Mouse (Mus musculus): ENCODE measurements around the gene Mgst3. TPM values are rescaled to one million over a fixed set of nuclear protein-coding genes. Genes with fewer than 3 reads are reported as not detected.

The Mgst3 gene
- polyA plus RNA-seq, 1 experiment from 2014 or later: 44.2 TPM

DNA sequence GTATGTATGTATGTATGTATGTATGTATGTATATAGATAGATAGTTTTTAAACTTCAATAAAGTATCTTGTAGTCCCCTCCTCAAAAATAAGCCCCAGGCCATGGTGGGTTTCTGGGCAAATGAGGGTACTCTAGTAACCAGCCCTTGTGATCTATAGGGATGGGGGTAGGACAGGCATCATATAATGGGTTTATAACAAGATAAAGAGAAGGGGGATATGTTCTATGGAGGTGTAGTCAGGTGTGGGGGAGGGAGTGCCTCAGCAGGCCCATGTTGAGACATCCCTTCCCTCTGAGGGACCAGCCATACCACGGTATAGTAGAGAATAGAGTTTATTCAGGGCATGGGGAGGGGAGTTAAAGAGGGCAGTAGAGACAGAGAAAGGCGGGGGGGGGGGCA is 7.2 kb downstream of the Mgst3 start:
- Histone ChIP-seq H3K36me3 (no peaks in the 10 kb centered on the region), H3K9ac (no peak overlapping the region), H3K4me2 (no peak overlapping the region), H3K4me1 (no peaks in the 10 kb centered on the region), H3K27me3 (no peaks in the 10 kb centered on the region), H3K27ac (no peak overlapping the region), H3K4me3 (no peak overlapping the region), H3K9me3 (no peaks in the 10 kb centered on the region)
- no peak for ATAC-seq (ENCODE audit: borderline replicate concordance, extremely low read depth, low FRiP score, low TSS enrichment)
- 17% methylated on average over 2 of the region's 2 CpGs for WGBS

GRCm38 (mm10) chr1:167385636-167386035 is 8.0 kb downstream of the Mgst3 start:
- H3K4me1 ChIP-seq: no peaks in the 10 kb centered on the region
- H3K4me2 ChIP-seq: no peak overlapping the region
- WGBS: 67% methylated on average over 5 of the region's 5 CpGs
- H3K27ac ChIP-seq: no peak overlapping the region
- no peak overlapping the region for H3K9ac ChIP-seq
- no peak overlapping the region for H3K4me3 ChIP-seq
- ATAC-seq (ENCODE audit: borderline replicate concordance, extremely low read depth, low FRiP score, low TSS enrichment): no peak
- H3K27me3 ChIP-seq: no peaks in the 10 kb centered on the region
- no peaks in the 10 kb centered on the region for H3K36me3 ChIP-seq
- H3K9me3 ChIP-seq: no peaks in the 10 kb centered on the region

DNA sequence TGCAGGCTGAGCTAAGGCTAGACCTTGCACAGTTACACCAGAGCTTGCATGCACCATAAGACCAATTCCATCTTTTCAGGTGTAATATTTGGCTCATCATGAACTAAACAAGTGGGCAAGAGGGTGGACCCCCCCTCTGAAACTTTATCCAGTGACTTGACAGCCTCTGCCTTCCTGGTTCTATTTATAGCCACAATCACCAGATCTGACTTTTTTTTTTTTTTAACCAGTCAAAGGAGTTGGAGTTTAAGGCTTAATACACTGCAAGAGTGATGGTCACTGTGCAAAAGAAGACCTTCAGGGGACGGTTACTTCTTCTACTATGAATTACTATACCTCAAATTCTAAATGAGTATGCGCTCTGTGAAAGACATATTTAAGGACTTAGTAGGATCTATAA is 8.4 kb downstream of the Mgst3 start:
- no peak overlapping the region for H3K27ac ChIP-seq
- no peaks in the 10 kb centered on the region for H3K9me3 ChIP-seq
- H3K4me3 ChIP-seq: no peak overlapping the region
- H3K4me2 ChIP-seq: no peak overlapping the region
- ATAC-seq (ENCODE audit: borderline replicate concordance, extremely low read depth, low FRiP score, low TSS enrichment): no peak
- H3K27me3 ChIP-seq: no peaks in the 10 kb centered on the region
- 89% methylated on average over 2 of the region's 2 CpGs for WGBS
- no peak overlapping the region for H3K9ac ChIP-seq
- H3K4me1 ChIP-seq: no peaks in the 10 kb centered on the region
- no peaks in the 10 kb centered on the region for H3K36me3 ChIP-seq

DNA sequence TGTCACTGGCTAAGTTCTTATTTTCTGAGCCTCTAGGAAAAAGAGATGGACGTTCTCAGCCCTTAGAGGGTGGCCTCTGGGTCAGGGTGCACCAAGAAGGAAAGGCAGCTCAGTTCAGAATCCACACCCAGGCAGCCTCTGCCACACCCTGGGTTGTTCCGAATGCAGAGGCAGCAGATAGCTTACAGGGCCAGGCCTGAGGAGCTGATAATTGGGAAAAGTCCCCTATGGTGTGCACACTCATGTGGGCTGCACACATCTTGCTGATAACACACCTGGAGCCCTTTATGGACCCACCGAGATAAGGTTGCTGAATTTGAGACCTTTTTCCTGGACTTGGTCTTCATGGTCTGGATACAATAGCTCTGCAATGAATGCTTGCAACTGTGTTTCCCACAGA is 9.5 kb downstream of the Mgst3 start:
- Histone ChIP-seq H3K4me1 (no peaks in the 10 kb centered on the region), H3K27me3 (no peaks in the 10 kb centered on the region), H3K9me3 (no peaks in the 10 kb centered on the region), H3K9ac (no peak overlapping the region), H3K4me2 (no peak overlapping the region), H3K27ac (no peak overlapping the region), H3K36me3 (no peaks in the 10 kb centered on the region), H3K4me3 (no peak overlapping the region)
- no peak; the same call in 1 of the 2 replicates for ATAC-seq (ENCODE audit: borderline replicate concordance, extremely low read depth, low FRiP score, low TSS enrichment)
- WGBS: 50% methylated on average over 3 of the region's 3 CpGs

GRCm38 (mm10) chr1:167383178-167383577 is 10.5 kb downstream of the Mgst3 start:
- Histone ChIP-seq H3K9me3 (no peaks in the 10 kb centered on the region), H3K4me1 (no peaks in the 10 kb centered on the region), H3K27me3 (no peaks in the 10 kb centered on the region), H3K36me3 (no peaks in the 10 kb centered on the region), H3K4me2 (no peak overlapping the region), H3K9ac (no peak overlapping the region), H3K4me3 (no peak overlapping the region), H3K27ac (no peak overlapping the region)
- 84% methylated on average over 5 of the region's 5 CpGs for WGBS
- ATAC-seq (ENCODE audit: borderline replicate concordance, extremely low read depth, low FRiP score, low TSS enrichment): no peak

- H3K4me3 ChIP-seq: no peak overlapping the region
- H3K9ac ChIP-seq: no peak overlapping the region
- 84% methylated on average over 5 of the region's 5 CpGs for WGBS
- H3K4me2 ChIP-seq: no peak overlapping the region
- H3K9me3 ChIP-seq: no peaks in the 10 kb centered on the region
- no peak overlapping the region for H3K27ac ChIP-seq
- H3K4me1 ChIP-seq: no peaks in the 10 kb centered on the region
- H3K36me3 ChIP-seq: no peaks in the 10 kb centered on the region
- no peak for ATAC-seq (ENCODE audit: borderline replicate concordance, extremely low read depth, low FRiP score, low TSS enrichment)
- no peaks in the 10 kb centered on the region for H3K27me3 ChIP-seq
Observed at GRCm38 (mm10) chr1:167382763-167383162, 10.9 kb downstream of the Mgst3 start.

DNA sequence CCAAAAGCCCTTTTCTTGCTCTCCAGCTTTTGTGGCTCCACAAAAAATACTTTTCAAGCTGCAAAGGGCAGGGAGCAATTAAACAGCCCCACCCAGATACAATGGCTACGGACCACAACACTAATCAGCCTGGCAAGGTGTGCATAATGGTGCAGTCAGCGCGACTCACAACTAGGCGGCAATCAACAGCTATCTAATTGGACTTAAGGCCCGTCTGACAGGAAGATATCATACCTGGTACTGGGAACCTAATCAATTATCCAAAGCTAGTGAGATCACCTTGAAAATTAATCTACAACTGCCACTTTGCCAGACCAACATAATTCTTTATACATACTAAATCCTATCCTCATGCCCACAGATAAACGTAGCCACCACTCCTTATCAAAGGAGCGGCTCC is 11.3 kb downstream of the Mgst3 start:
- no peak overlapping the region for H3K4me2 ChIP-seq
- 84% methylated on average over 7 of the region's 7 CpGs for WGBS
- no peaks in the 10 kb centered on the region for H3K9me3 ChIP-seq
- H3K4me3 ChIP-seq: no peak overlapping the region
- no peaks in the 10 kb centered on the region for H3K36me3 ChIP-seq
- H3K4me1 ChIP-seq: no peaks in the 10 kb centered on the region
- no peak for ATAC-seq (ENCODE audit: borderline replicate concordance, extremely low read depth, low FRiP score, low TSS enrichment)
- H3K27ac ChIP-seq: no peak overlapping the region
- H3K9ac ChIP-seq: no peak overlapping the region
- H3K27me3 ChIP-seq: no peaks in the 10 kb centered on the region

DNA sequence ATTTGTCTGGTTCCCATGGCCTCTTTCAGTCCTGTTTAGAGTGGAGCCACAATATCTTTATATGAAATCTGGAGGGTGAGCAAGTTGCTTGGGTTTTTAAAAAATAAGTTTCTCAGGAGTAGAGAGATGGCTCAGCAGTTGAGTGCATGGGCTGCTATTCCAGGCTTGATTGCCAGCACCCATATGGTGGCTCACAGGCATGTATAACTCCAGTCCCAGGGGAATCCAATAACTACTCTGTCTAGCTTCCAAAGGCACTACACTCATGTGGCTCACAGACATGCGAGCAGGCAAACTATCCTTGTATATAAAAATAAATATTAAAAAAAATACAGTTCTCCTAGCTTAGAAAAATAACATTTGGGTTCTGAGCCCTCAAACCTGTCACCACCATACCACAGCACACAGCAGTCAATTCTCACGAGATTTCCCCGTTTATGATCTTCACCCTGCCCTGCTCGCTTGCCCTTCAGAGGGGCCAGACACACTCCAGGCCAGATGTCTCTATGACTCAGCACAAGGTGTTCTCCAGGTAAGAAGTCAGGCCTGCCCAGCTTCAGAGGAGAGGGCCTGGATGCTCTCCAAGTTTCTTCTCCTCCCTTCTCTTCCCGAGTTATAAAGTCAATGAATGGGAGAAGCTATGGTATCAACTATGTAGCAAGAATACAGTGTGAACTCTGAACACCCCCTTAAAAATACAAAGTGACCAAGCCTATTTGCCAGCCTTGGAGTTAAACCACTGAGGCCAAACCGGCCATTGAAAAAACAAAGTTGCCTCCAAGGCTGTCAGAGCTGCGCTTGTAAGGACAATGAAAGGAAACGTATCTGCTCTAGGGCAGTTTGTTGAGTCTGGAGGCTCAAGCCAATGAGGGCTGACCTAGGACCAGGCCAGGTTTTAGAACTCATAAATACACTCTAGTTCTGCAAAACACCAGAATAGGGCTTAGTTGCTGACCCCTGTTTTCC is 12.3 kb downstream of the Mgst3 start:
- no peaks in the 10 kb centered on the region for H3K4me1 ChIP-seq
- ATAC-seq (ENCODE audit: borderline replicate concordance, extremely low read depth, low FRiP score, low TSS enrichment): no peak
- no peaks in the 10 kb centered on the region for H3K36me3 ChIP-seq
- WGBS: 73% methylated on average over 8 of the region's 8 CpGs
- no peak overlapping the region for H3K9ac ChIP-seq
- H3K4me3 ChIP-seq: no peak overlapping the region
- no peaks in the 10 kb centered on the region for H3K9me3 ChIP-seq
- H3K27me3 ChIP-seq: no peaks in the 10 kb centered on the region
- no peak overlapping the region for H3K4me2 ChIP-seq
- no peak overlapping the region for H3K27ac ChIP-seq

DNA sequence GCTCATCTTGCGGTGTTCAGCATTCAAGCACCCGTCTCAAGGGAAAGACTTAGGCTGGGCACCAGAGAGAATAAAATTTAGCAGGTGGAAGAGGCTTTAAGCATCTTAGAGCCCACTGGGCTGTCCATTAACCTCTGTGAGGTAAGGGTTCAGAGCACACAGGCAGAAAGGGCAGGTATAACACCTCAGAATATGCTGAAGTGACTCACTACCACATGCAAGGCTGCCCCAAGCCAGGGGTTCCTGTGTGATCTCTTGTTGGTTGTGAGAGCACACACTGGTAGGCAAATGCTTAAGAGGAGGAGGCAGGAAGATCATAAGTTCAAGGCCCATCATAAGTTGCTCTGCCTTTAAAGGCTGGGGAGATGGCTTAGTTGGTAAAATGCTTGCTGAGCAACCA is 13.4 kb downstream of the Mgst3 start:
- ATAC-seq (ENCODE audit: borderline replicate concordance, extremely low read depth, low FRiP score, low TSS enrichment): no peak
- 78% methylated on average over 2 of the region's 2 CpGs for WGBS
- H3K9me3 ChIP-seq: no peaks in the 10 kb centered on the region
- no peaks in the 10 kb centered on the region for H3K4me1 ChIP-seq
- H3K9ac ChIP-seq: no peak overlapping the region
- H3K27me3 ChIP-seq: no peaks in the 10 kb centered on the region
- no peak overlapping the region for H3K4me2 ChIP-seq
- no peaks in the 10 kb centered on the region for H3K36me3 ChIP-seq
- H3K4me3 ChIP-seq: no peak overlapping the region
- no peak overlapping the region for H3K27ac ChIP-seq

DNA sequence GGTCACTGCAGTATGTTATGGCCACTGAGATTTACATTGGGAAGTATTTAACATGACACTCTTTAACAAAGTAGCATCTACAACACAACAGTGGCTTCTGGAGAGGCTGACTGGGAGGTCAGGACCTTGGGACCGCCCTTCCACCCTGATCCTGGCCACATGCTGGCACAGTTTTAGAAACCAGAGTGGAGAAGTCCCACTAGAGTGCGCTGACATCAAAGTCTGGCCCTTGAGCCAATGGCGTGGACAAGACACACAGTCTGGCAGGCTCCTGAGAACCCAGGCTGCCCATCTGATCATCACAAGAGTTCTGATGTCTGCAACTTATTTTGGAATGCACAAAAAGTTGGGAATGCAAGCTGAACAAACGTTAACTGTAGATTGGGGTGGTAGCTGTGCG is 13.9 kb downstream of the Mgst3 start:
- Histone ChIP-seq H3K4me1 (no peaks in the 10 kb centered on the region), H3K27me3 (no peaks in the 10 kb centered on the region), H3K4me2 (no peak overlapping the region), H3K9ac (no peak overlapping the region), H3K27ac (no peak overlapping the region), H3K9me3 (no peaks in the 10 kb centered on the region), H3K36me3 (no peaks in the 10 kb centered on the region), H3K4me3 (no peak overlapping the region)
- WGBS: 68% methylated on average over 5 of the region's 5 CpGs
- ATAC-seq (ENCODE audit: borderline replicate concordance, extremely low read depth, low FRiP score, low TSS enrichment): no peak

DNA sequence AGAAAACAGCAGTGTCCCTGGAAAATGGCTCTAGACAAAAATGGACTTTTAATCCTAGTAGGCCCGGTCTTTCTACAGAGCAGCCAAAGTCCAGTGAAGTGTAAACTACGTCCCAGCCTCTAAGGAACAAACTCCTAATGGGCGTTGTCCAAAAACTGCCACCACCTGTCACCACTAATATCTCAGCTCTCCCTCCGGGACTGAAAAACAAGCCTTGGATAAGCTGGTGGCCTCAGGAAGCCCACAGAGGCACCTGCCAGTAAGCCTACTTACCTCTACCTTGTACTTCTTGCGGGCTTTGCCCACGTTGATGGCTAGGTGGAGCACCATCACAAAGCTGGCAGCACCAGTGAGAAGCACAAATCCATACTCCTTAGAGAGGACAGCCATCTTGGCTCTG is 15.6 kb downstream of the Mgst3 start:
- Histone ChIP-seq H3K27me3 (no peaks in the 10 kb centered on the region), H3K9ac (no peak overlapping the region), H3K4me1 (0 out of 2 replicates have a peak, but pooled peaks cover 3% of the 10 kb centered on the region), H3K4me2 (no peak overlapping the region), H3K4me3 (no peak overlapping the region), H3K36me3 (no peaks in the 10 kb centered on the region), H3K9me3 (no peaks in the 10 kb centered on the region), H3K27ac (no peak overlapping the region)
- ATAC-seq (ENCODE audit: borderline replicate concordance, extremely low read depth, low FRiP score, low TSS enrichment): no peak
- 74% methylated on average over 6 of the region's 6 CpGs for WGBS

GRCm38 (mm10) chr1:167374942-167375341 is 18.7 kb downstream of the Mgst3 start:
- Histone ChIP-seq H3K4me3 (no peak overlapping the region), H3K36me3 (no peaks in the 10 kb centered on the region), H3K9ac (no peak overlapping the region), H3K4me2 (no peak overlapping the region), H3K9me3 (no peaks in the 10 kb centered on the region), H3K27me3 (no peaks in the 10 kb centered on the region), H3K27ac (no peak overlapping the region), H3K4me1 (0 out of 2 replicates have a peak, but pooled peaks cover 3% of the 10 kb centered on the region)
- ATAC-seq (ENCODE audit: borderline replicate concordance, extremely low read depth, low FRiP score, low TSS enrichment): no peak
- WGBS: 45% methylated on average over 2 of the region's 2 CpGs

All from lung, embryonic 15.5 days (tissue).